Mouse (Mus musculus) midbrain, postnatal 0 days (tissue): Measurements from ENCODE around the gene Mark2. TPM values are rescaled to one million over a fixed set of nuclear protein-coding genes. Genes with fewer than 3 reads are reported as not detected.
A peak's percentile ranks its signal among the peaks of the same experiment; 100 is the strongest.

Experiments used
- ATAC-seq: fragments of 200-750 bp; cut with Nextera tagmentation; 2 replicates; pipeline ENCODE4 v1.8.0; 2017; ENCODE audit warnings: moderate number of reproducible peaks, mild to moderate bottlenecking, moderate TSS enrichment, moderate library complexity; ENCODE audit not compliant: low FRiP score
- DNase-seq: peaks from one replicate; pipeline ENCODE4 v3.0.0-alpha.2; 2015; ENCODE audit warnings: low spot score
- H3K27ac ChIP-seq: fragments of 300-500 bp; sonication (generic); 2 replicates; pipeline ENCODE4 v1.5.1; 2014; ENCODE audit warnings: low read depth, mild to moderate bottlenecking, low read length, mixed read lengths
- H3K27me3 ChIP-seq: fragments of 300-500 bp; sonication (generic); 2 replicates; pipeline ENCODE4 v1.6.1; 2014; ENCODE audit warnings: low read length, control low read depth, mixed read lengths; ENCODE audit not compliant: insufficient read depth
- H3K36me3 ChIP-seq: fragments of 300-500 bp; sonication (generic); 2 replicates; pipeline ENCODE4 v1.6.1; 2014; ENCODE audit warnings: low read length, control low read depth, mixed read lengths; ENCODE audit not compliant: insufficient read depth
- H3K4me1 ChIP-seq: fragments of 300-500 bp; sonication (generic); 2 replicates; pipeline ENCODE4 v1.6.1; 2014; ENCODE audit warnings: mild to moderate bottlenecking, control low read depth, antibody characterized with exemption, low read length, mixed read lengths; ENCODE audit not compliant: insufficient read depth
- H3K4me2 ChIP-seq: fragments of 300-500 bp; sonication (generic); 2 replicates; pipeline ENCODE4 v1.6.1; 2014; ENCODE audit warnings: low read depth, mild to moderate bottlenecking, low read length, mixed read lengths; ENCODE audit not compliant: poor library complexity, severe bottlenecking
- H3K4me3 ChIP-seq: fragments of 300-500 bp; sonication (generic); 2 replicates; pipeline ENCODE4 v1.5.1; 2014; ENCODE audit warnings: low read depth, mild to moderate bottlenecking, low read length, moderate library complexity
- H3K9ac ChIP-seq: fragments of 300-500 bp; sonication (generic); replicated peaks from 2 replicates; pipeline ENCODE4 v1.6.1; 2014; ENCODE audit warnings: mild to moderate bottlenecking, low read length, moderate library complexity, mixed read lengths; ENCODE audit not compliant: poor library complexity, severe bottlenecking
- H3K9me3 ChIP-seq: fragments of 300-500 bp; sonication (generic); 2 replicates; pipeline ENCODE4 v1.6.1; 2016; ENCODE audit warnings: low read length, control low read depth
- CTCF ChIP-seq: IDR thresholded peaks from 2 replicates; pipeline ENCODE4 v1.5.1; 2016; ENCODE audit warnings: antibody characterized with exemption, mild to moderate bottlenecking
- WGBS: fragments of 180-500 bp; shearing (Covaris S2); extraction: QIAGEN DNeasy Blood & Tissue Kit; methylation state at CpG from one replicate; pipeline ENCODE4 v1.1.7; 2014; 5-methylcytosine and 5-hydroxymethylcytosine counted together
- polyA plus RNA-seq: library from polyadenylated mRNA; unstranded; fragments of >200 nt; fragmentation: Nextera tagmentation; extraction: Ambion mirVana; gene quantifications from 2 replicates; pipeline ENCODE4 v1.2.1, GENCODE M21; 2015
- total RNA-seq: library from RNA; depleted of rRNA; stranded (reverse); fragments of >200 nt; gene quantifications from 2 replicates; pipeline ENCODE4 v1.2.3, GENCODE M21; 2014; rRNA removed

Gene Mark2
- total and polyA plus RNA-seq, 2 experiments from 2014 or later: 38.0 to 49.1 TPM

DNA sequence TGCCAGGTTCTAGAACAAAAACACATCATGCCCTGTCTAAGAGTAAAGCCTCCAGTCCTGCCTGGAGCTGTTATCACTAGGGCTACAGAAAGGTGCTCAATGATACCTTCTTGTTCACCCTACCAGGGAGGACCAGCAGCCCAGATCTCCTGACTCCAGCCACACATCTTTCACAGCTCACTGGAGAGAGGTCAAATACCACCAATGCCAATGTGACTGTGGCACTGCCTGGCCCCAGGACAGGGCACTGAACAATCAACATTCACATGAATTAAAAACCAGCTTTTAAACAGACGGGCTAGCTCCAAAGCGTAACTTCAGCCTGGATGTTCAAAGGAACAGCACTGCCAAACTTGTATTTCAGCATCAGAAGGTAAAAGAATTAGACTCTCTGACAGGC is 105.6 kb downstream of the Mark2 start:
- DNase-seq (no peak), ATAC-seq (no peak)
- no peak for TF ChIP-seq CTCF
- H3K9ac ChIP-seq: no peak overlapping the region
- no peak overlapping the region for H3K4me3 ChIP-seq
- peaks cover 5% of the 10 kb centered on the region for H3K36me3 ChIP-seq
- no peak overlapping the region for H3K27ac ChIP-seq
- WGBS: 82% methylated on average over 2 of the region's 2 CpGs
- no peaks in the 10 kb centered on the region for H3K27me3 ChIP-seq
- no peak overlapping the region for H3K4me2 ChIP-seq
- no peaks in the 10 kb centered on the region for H3K9me3 ChIP-seq
- 0 out of 2 replicates have a peak, but pooled peaks cover 6% of the 10 kb centered on the region for H3K4me1 ChIP-seq

DNA sequence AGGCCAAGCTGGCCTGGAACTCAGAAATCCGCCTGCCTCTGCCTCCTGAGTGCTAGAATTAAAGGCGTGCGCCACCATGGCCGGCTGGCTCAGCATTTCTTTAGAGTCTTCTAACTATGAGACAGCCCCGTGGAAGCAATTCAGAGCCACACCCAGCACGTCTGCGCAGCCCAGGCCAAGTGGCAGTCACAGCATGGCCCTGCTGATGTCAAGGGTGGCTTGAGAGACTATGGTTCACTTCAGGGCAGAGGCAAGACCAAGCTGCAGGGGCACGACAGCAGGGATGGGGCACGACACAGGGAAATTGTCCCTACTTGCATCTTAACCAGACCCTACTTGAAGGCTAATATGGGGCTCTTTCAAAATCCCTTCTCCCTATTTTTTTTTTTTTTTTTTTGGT is 106.2 kb downstream of the Mark2 start:
- no peak overlapping the region for H3K4me2 ChIP-seq
- whole genome bisulfite sequencing: 91% methylated on average over 9 of the region's 9 CpGs
- no peak overlapping the region for H3K27ac ChIP-seq
- DNase-seq (no peak), ATAC-seq (no peak)
- H3K9ac ChIP-seq: no peak overlapping the region
- H3K4me1 ChIP-seq: 0 out of 2 replicates have a peak, but pooled peaks cover 6% of the 10 kb centered on the region
- H3K36me3 ChIP-seq: peaks cover 7% of the 10 kb centered on the region
- H3K4me3 ChIP-seq: no peak overlapping the region
- no peaks in the 10 kb centered on the region for H3K9me3 ChIP-seq
- no peak for TF ChIP-seq CTCF
- H3K27me3 ChIP-seq: no peaks in the 10 kb centered on the region

- H3K4me1 ChIP-seq: no peaks in the 10 kb centered on the region
- no peak overlapping the region for H3K9ac ChIP-seq
- ATAC-seq (peak; percentile 88), DNase-seq (peak; percentile 90)
- no peak overlapping the region for H3K4me2 ChIP-seq
- no peaks in the 10 kb centered on the region for H3K27me3 ChIP-seq
- no peak overlapping the region for H3K27ac ChIP-seq
- peak; percentile 93 for TF ChIP-seq CTCF
- H3K36me3 ChIP-seq: peaks cover 13% of the 10 kb centered on the region
- no peak overlapping the region for H3K4me3 ChIP-seq
- H3K9me3 ChIP-seq: no peaks in the 10 kb centered on the region
- WGBS: 50% methylated on average over 8 of the region's 8 CpGs
Measured at GRCm38 (mm10) chr19:7234537-7235221, 107.0 kb downstream of the Mark2 start.

GRCm38 (mm10) chr19:7226511-7226914 is 115.1 kb downstream of the Mark2 start:
- H3K4me3 ChIP-seq: no peak overlapping the region
- no peaks in the 10 kb centered on the region for H3K27me3 ChIP-seq
- TF ChIP-seq CTCF: no peak
- H3K9ac ChIP-seq: no peak overlapping the region
- no peaks in the 10 kb centered on the region for H3K4me1 ChIP-seq
- peaks cover 37% of the 10 kb centered on the region for H3K36me3 ChIP-seq
- no peak for ATAC-seq
- no peak overlapping the region for H3K27ac ChIP-seq
- H3K4me2 ChIP-seq: no peak overlapping the region
- DNase-seq: no peak
- 77% methylated on average over 6 of the region's 6 CpGs for WGBS
- H3K9me3 ChIP-seq: no peaks in the 10 kb centered on the region

Other genes starting within 250 kb of the Mark2 start
- 9.9 and 11.4 TPM in 2 replicates for gene Flrt1, start 236.1 kb downstream of the Mark2 start, total RNA-seq
- 9.8 and 11.9 TPM in 2 replicates for gene Flrt1, start 236.1 kb downstream of the Mark2 start, polyA plus RNA-seq
- gene Otub1, start 135.5 kb downstream of the Mark2 start, total RNA-seq: 236 and 242 TPM in 2 replicates
- gene Otub1, start 135.5 kb downstream of the Mark2 start, polyA plus RNA-seq: 257 and 277 TPM in 2 replicates
- gene Cox8a, start 124.2 kb downstream of the Mark2 start, total RNA-seq: 1,114 and 1,471 TPM in 2 replicates
- 1,645 and 1,756 TPM in 2 replicates for gene Cox8a, start 124.2 kb downstream of the Mark2 start, polyA plus RNA-seq
- 58.3 and 62.5 TPM in 2 replicates for gene Naa40, start 100.7 kb downstream of the Mark2 start, total RNA-seq
- 45.6 and 46.1 TPM in 2 replicates for gene Naa40, start 100.7 kb downstream of the Mark2 start, polyA plus RNA-seq
- 40.7 and 53.1 TPM in 2 replicates for gene Rcor2, start 74.5 kb downstream of the Mark2 start, total RNA-seq
- 8.9 and 9.7 TPM in 2 replicates for gene Rcor2, start 74.5 kb downstream of the Mark2 start, polyA plus RNA-seq
- gene Spindoc, start 41.1 kb upstream of the Mark2 start, total RNA-seq: 35.2 and 38.8 TPM in 2 replicates
- 19.2 and 19.8 TPM in 2 replicates for gene Spindoc, start 41.1 kb upstream of the Mark2 start, polyA plus RNA-seq
- gene 2700081O15Rik, start 75.8 kb upstream of the Mark2 start, total RNA-seq: 108 and 112 TPM in 2 replicates
- gene 2700081O15Rik, start 75.8 kb upstream of the Mark2 start, polyA plus RNA-seq: 7.6 and 8.1 TPM in 2 replicates
- gene Rtn3, start 141.4 kb upstream of the Mark2 start, total RNA-seq: 420 and 473 TPM in 2 replicates
- gene Rtn3, start 141.4 kb upstream of the Mark2 start, polyA plus RNA-seq: 741 and 750 TPM in 2 replicates
- 10.2 and 18.5 TPM in 2 replicates for gene Atl3, start 152.2 kb upstream of the Mark2 start, total RNA-seq
- 5.3 and 5.5 TPM in 2 replicates for gene Atl3, start 152.2 kb upstream of the Mark2 start, polyA plus RNA-seq
- 4.0 and 4.8 TPM in 2 replicates for gene Pla2g16, start 215.6 kb upstream of the Mark2 start, total RNA-seq
- 5.5 and 6.6 TPM in 2 replicates for gene Pla2g16, start 215.6 kb upstream of the Mark2 start, polyA plus RNA-seq